Mouse (Mus musculus): ENCODE results near the gene Gdf9. TPM values are rescaled to one million over a fixed set of nuclear protein-coding genes. Genes with fewer than 3 reads are reported as not detected.

Gene Gdf9
- polyA plus RNA-seq, 1 experiment = 2.2 TPM

GRCm38 (mm10) chr11:53483159-53483891 lies 52.5 kb downstream of the Gdf9 start:
- no peak overlapping the region for H3K4me3 ChIP-seq (ENCODE audit: insufficient read depth, low read length)
- TF ChIP-seq CTCF (IDR thresholded peaks at IDR 0.05; ENCODE audit: extremely low read depth, insufficient read depth, low read length) = no peak
- TF ChIP-seq POLR2A (IDR thresholded peaks at IDR 0.05; ENCODE audit: extremely low read depth, insufficient read depth, low read length) = no peak
- no peak overlapping the region for H3K27ac ChIP-seq (ENCODE audit: insufficient read depth, low read length)
- no peaks in the 10 kb centered on the region; the same call in none of the 2 replicates for H3K4me1 ChIP-seq (ENCODE audit: control insufficient read depth, insufficient read depth, low read length)

GRCm38 (mm10) chr11:53485719-53486118 lies 54.9 kb downstream of the Gdf9 start:
- Histone ChIP-seq H3K4me1 (ENCODE audit: control insufficient read depth, insufficient read depth, low read length) (no peaks in the 10 kb centered on the region; the same call in none of the 2 replicates), H3K27ac (ENCODE audit: insufficient read depth, low read length) (no peak overlapping the region), H3K4me3 (ENCODE audit: insufficient read depth, low read length) (no peak overlapping the region)
- TF ChIP-seq POLR2A (IDR thresholded peaks at IDR 0.05; ENCODE audit: extremely low read depth, insufficient read depth, low read length) (no peak), CTCF (IDR thresholded peaks at IDR 0.05; ENCODE audit: extremely low read depth, insufficient read depth, low read length) (peak; percentile 37)

GRCm38 (mm10) chr11:53486351-53486750 lies 55.5 kb downstream of the Gdf9 start:
- Histone ChIP-seq H3K4me3 (ENCODE audit: insufficient read depth, low read length) (no peak overlapping the region; the same call in 1 of the 2 replicates), H3K4me1 (ENCODE audit: control insufficient read depth, insufficient read depth, low read length) (no peaks in the 10 kb centered on the region; the same call in 1 of the 2 replicates), H3K27ac (ENCODE audit: insufficient read depth, low read length) (no peak overlapping the region)
- no peak for TF ChIP-seq POLR2A (IDR thresholded peaks at IDR 0.05; ENCODE audit: extremely low read depth, insufficient read depth, low read length)
- TF ChIP-seq CTCF (IDR thresholded peaks at IDR 0.05; ENCODE audit: extremely low read depth, insufficient read depth, low read length) = no peak

DNA sequence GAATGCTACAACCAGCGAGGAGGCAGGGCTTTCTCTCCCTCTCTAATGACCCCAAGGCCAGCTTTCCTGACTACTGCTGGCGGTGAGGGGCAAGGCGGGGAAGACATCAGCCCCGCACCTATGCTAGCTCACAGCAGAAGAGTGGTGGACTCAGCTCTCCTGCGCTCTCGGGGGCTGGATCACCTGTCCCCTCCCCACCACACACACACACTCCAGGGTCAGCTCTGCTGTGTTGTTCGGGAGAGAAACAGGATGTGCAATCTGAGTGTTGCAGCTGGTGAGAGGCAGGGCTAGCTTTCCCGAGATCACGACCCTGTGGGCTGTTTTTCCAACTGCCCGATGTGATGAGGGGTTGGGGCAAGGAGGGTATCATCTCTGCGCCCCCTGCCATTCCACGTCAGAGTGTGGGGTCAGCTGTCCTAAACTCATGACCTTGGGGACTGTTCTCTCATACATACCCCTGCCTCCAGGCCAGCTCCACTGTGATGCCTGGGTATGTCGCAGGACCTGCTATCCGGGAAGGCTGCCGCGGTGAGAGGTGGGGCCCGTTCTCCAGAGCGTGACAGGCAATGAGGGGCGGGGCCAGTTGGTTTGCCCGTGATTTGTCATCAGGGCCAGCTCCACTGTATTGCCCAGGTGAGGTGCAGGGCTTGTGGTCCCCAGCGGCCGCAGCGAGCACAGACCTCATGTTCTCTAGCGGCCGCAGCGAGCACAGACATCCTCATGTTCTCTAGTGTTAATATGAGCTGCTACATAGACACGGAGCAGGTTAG lies 56.2 kb downstream of the Gdf9 start:
- H3K4me1 ChIP-seq (ENCODE audit: control insufficient read depth, insufficient read depth, low read length) = no peaks in the 10 kb centered on the region

More for the DNA sequence above, 56.2 kb downstream of the Gdf9 start:
- TF ChIP-seq POLR2A (IDR thresholded peaks at IDR 0.05; ENCODE audit: extremely low read depth, insufficient read depth, low read length) (peak; percentile 47; the same call in 1 of the 2 replicates), CTCF (IDR thresholded peaks at IDR 0.05; ENCODE audit: extremely low read depth, insufficient read depth, low read length) (no peak)
- peak overlapping the region; percentile 27 for H3K4me3 ChIP-seq (ENCODE audit: insufficient read depth, low read length)
- no peak overlapping the region for H3K27ac ChIP-seq (ENCODE audit: insufficient read depth, low read length)

Other genes with a start within 250 kb of the Gdf9 start
- 75.5 and 80.3 TPM in 2 replicates for gene Hspa4, start 130.6 kb upstream of the Gdf9 start, polyA plus RNA-seq (2012; rRNA removed)
- 11.0 and 11.2 TPM in 2 replicates for gene Zcchc10, start 106.3 kb upstream of the Gdf9 start, polyA plus RNA-seq (2012; rRNA removed)
- gene Aff4, start 80.2 kb upstream of the Gdf9 start, polyA plus RNA-seq (2012; rRNA removed) = 38.5 and 38.6 TPM in 2 replicates
- gene Leap2, start 7.9 kb upstream of the Gdf9 start, polyA plus RNA-seq (2012; rRNA removed) = not detected in 2 replicates
- 413 and 414 TPM in 2 replicates for gene Uqcrq, start 192 bp upstream of the Gdf9 start, polyA plus RNA-seq (2012; rRNA removed)
- gene Gm10447, start 26.1 kb downstream of the Gdf9 start, polyA plus RNA-seq (2012; rRNA removed) = 0.04 and 0.10 TPM in 2 replicates
- 6.5 and 6.8 TPM in 2 replicates for gene Shroom1, start 26.2 kb downstream of the Gdf9 start, polyA plus RNA-seq (2012; rRNA removed)
- not detected in 2 replicates for gene Gm9837, start 39.5 kb downstream of the Gdf9 start, polyA plus RNA-seq (2012; rRNA removed)
- gene Gm9945, start 49.1 kb downstream of the Gdf9 start, polyA plus RNA-seq (2012; rRNA removed) = 0.48 and 0.81 TPM in 2 replicates
- 54.0 and 56.1 TPM in 2 replicates for gene Sowaha, start 49.3 kb downstream of the Gdf9 start, polyA plus RNA-seq (2012; rRNA removed)
- gene Sept8, start 88.2 kb downstream of the Gdf9 start, polyA plus RNA-seq (2012; rRNA removed) = 379 TPM in 2 replicates
- 98.7 and 107 TPM in 2 replicates for gene Kif3a, start 136.4 kb downstream of the Gdf9 start, polyA plus RNA-seq (2012; rRNA removed)
- not detected in 2 replicates for gene Il4, start 187.6 kb downstream of the Gdf9 start, polyA plus RNA-seq (2012; rRNA removed)
- not detected in 2 replicates for gene Il13, start 203.7 kb downstream of the Gdf9 start, polyA plus RNA-seq (2012; rRNA removed)